Mouse (Mus musculus) cortical plate, adult 2 months (tissue): ENCODE data around the gene Dlk2. TPM values are rescaled to one million over a fixed set of nuclear protein-coding genes. Genes with fewer than 3 reads are reported as not detected.
A peak's percentile ranks its signal among the peaks of the same experiment; 100 is the strongest.

Source experiments
- H3K27ac ChIP-seq: fragments of 200-500 bp; 2 replicates; pipeline ENCODE4 v1.5.1; 2012; ENCODE audit warnings: low read length, control low read depth, inconsistent platforms; ENCODE audit not compliant: insufficient read depth
- H3K4me1 ChIP-seq: fragments of 200-500 bp; 2 replicates; pipeline ENCODE4 v1.6.1; 2011; ENCODE audit warnings: low read length; ENCODE audit not compliant: control insufficient read depth, insufficient read depth
- H3K4me3 ChIP-seq: fragments of 200-500 bp; 2 replicates; pipeline ENCODE4 v1.5.1; 2011; ENCODE audit warnings: mild to moderate bottlenecking, low read length, control low read depth; ENCODE audit not compliant: insufficient read depth
- CTCF ChIP-seq: fragments of 200-500 bp; IDR thresholded peaks from 2 replicates; pipeline ENCODE4 v1.5.1; 2011; ENCODE audit warnings: mild to moderate bottlenecking, control low read depth, low read length; ENCODE audit not compliant: insufficient read depth; ENCODE audit errors: extremely low read depth
- POLR2A ChIP-seq: fragments of 200-500 bp; IDR thresholded peaks from 2 replicates; pipeline ENCODE4 v1.6.1; 2011; ENCODE audit warnings: mild to moderate bottlenecking, low read length, control low read depth; ENCODE audit not compliant: insufficient read depth; ENCODE audit errors: extremely low read depth
- polyA plus RNA-seq: library from polyadenylated mRNA; depleted of rRNA; stranded (reverse); fragments of >200 nt; gene quantifications from 2 replicates; pipeline ENCODE4 v1.2.3, GENCODE M21; 2012; rRNA removed

Gene Dlk2
- 127 and 136 TPM in 2 replicates for polyA plus RNA-seq

GRCm38 (mm10) chr17:46297364-46298219 is at the start of gene Dlk2:
Gene Dlk2 (plus strand): TSS chr17:46297421.
- TF ChIP-seq POLR2A (peak; percentile 85), CTCF (no peak)
- peak within 1 kb of the TSS; percentile 59 for H3K4me3 ChIP-seq
- H3K27ac ChIP-seq = peak within 1 kb of the TSS; percentile 48
- 0 out of 2 replicates have a peak, but pooled peaks cover 2% of the 10 kb centered on the region for H3K4me1 ChIP-seq

DNA sequence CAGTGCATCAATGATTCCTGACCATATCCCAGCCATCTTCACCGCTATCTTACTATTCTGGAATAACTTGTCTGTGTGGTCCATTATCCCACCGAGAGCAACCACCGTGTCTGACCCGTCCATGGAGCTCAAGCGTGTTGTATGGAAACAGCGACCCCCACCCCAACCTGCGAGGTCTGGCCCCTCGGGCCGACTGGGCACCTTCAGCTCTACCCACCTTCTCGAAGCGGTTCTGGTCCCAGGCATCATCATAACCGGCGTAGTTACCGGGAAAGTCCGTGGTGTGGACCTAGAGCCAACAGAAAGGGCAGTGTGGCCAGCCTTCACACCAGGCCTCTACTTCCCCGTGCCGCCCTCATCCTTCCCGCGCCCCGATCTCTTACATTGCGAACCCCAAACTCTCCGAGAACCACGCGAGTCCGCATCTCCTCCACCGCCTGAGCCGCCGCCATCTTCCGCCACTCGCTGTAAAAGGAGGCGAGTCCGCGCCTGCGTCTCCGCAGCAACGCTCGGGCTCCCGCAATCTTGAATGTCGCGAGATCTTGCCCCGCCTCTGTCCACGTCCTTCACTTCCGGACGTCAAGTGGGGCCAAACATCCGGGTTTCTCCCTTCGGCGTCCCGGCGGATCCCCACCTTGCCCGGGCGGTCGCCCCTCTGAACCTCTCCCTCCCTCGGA is 49.6 kb upstream of the Dlk2 start, which contains the start of the genes Polr1c and Yipf3:
Polr1c (minus strand) TSS at position 543 of the 677 bp plus-strand sequence.
Yipf3 (plus strand) TSS at position 569 of the 677 bp plus-strand sequence.
- peaks cover 7% of the 10 kb centered on the region; the same call in 1 of the 2 replicates for H3K4me1 ChIP-seq
- TF ChIP-seq CTCF = no peak
- peak; percentile 88 for TF ChIP-seq POLR2A
- H3K4me3 ChIP-seq = peak within 1 kb of the TSS; percentile 78
- H3K27ac ChIP-seq = peak within 1 kb of the TSS; percentile 30

DNA sequence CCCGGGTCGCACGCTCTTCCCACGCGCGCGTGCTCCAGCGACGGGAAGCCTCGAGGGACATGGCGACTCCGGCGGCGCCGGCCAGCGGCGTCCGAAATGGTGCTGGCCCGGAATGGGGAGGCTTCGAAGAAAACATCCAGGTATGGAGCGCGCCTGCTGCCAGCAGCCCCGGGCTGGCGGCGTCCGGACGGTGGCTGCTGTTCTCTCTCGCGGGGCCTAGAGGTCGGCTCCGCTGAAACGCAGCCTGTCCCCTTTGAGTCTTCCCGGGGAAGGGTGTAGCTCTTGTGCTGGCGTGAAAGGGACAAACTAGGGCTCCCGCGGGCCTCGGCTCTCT is 49.1 kb upstream of the Dlk2 start:
- Histone ChIP-seq H3K27ac (peak overlapping the region; percentile 30), H3K4me3 (peak overlapping the region; percentile 78), H3K4me1 (peaks cover 7% of the 10 kb centered on the region; the same call in 1 of the 2 replicates)
- TF ChIP-seq POLR2A = no peak
- no peak for TF ChIP-seq CTCF

DNA sequence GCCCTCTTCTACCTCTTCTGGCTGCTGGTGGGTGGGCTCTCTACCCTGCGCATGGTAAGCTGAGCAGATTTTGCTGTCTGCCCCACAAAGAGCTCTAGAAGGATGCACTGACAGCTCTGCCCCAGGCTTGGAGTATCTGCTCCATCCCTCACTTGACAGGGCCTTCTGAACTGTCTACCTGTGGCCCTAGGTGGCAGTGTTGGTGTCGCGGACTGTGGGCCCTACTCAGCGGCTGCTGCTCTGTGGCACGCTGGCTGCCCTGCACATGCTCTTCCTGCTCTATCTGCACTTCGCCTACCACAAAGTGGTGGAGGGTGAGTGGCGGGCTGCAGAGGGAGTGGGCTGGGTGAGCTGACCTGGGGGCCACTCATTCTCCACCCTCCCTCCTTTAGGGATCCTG is 46.0 kb upstream of the Dlk2 start:
- no peak for TF ChIP-seq CTCF
- TF ChIP-seq POLR2A = no peak
- Histone ChIP-seq H3K4me3 (no peak overlapping the region), H3K4me1 (peaks cover 10% of the 10 kb centered on the region), H3K27ac (no peak overlapping the region)

DNA sequence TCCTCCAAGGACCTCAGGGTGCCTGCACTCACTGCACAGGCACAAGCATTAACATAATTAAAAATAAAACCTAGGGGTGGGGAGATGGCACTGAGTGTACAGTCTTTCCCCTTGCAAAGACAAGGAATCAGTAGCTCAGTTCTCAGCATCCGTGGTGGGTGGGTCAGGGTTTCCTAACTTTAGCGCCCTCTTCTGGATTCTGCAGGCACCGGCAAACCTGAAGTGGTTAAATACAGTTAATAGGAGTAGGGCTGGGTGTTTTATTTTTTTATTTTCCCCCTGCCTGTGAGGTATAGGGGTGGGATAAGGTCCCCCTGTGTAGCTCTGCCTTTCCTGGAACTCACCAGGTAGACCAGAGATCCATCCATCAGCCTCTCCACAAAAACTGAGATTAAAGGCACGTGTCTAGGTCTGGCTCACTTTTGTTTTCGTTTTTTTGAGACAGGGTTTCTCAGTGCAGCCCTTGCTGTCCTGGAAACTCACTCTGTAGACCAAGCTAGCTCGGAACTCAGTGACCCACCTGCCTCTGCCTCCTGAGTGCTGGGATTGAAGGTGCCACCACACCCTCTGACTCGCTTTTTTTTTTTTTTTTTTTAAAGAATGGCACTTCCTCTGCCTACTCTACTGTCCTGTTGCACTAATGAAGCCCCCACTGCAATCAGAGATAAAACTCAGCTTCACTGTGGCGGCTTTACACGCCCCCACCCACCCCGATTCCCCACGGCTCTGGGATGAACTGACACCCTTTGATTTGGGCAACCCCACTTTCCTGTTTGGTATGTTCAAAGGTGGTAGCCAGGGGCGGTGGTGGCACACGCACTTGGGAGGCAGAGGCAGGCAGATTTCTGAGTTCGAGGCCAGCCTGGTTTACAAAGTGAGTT is 44.4 kb upstream of the Dlk2 start:
- Histone ChIP-seq H3K4me3 (no peak overlapping the region; the same call in 1 of the 2 replicates), H3K27ac (no peak overlapping the region), H3K4me1 (peaks cover 4% of the 10 kb centered on the region)
- TF ChIP-seq CTCF (peak; percentile 32; the same call in 1 of the 2 replicates), POLR2A (peak; percentile 19; the same call in 1 of the 2 replicates)

DNA sequence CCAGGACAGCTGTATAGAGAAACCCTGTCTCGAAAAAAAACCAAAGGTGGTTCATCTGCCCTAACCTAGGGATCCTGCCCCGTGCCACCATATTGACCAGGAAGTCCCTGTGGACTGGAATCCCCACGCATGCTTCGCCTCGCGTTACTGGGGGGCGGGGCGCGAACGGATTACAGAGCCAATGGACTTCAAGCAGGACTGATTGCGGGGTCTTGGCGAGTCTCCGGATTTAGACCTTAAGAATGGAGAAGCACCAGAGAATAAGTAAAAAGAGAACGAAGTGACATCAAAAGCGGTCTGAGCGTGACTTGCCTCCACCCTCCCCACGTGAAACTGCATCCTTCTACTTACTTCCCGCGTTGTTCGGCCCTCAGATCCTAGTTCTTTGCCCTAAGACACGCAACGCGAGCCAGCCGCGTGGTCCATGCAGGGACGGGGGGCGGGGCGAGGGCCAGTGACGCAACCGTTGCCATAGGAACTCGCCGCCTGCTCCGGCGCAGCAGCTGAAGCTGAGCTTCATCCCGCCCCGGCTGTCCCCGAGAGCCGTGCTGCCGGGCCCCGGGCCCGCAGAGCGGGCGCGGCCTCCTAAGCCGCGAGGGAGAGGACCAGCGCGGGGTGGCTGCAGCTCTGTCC is 43.7 kb upstream of the Dlk2 start, which contains the start of gene Lrrc73:
Lrrc73 (plus strand) TSS at position 80 of the 633 bp plus-strand sequence.
- TF ChIP-seq POLR2A (peak; percentile 76), CTCF (no peak)
- Histone ChIP-seq H3K27ac (no peak within 1 kb of the TSS), H3K4me1 (peaks cover 4% of the 10 kb centered on the region), H3K4me3 (peak within 1 kb of the TSS; percentile 78)

DNA sequence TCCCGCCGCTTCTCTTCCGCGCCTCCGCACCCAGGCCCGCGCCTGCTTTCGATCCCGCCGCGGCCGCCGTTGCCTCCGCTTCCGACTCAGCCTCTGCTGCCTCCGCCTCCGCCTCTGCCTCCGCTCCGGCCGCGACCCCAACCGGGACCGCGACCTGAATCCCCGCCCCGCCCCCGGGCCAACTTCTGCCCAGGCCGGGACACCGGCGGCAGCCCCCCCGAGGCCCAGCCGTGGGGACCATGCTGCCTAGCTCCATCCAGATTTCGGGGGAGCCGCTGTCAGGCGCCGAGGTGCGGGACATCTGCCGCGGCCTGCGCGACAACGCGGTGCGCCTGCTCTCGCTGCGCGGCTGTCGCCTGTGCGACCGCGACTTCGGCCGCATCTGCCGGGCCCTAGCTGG is 43.1 kb upstream of the Dlk2 start:
- TF ChIP-seq POLR2A = no peak
- TF ChIP-seq CTCF = no peak
- H3K4me1 ChIP-seq = peaks cover 2% of the 10 kb centered on the region
- no peak overlapping the region for H3K27ac ChIP-seq
- H3K4me3 ChIP-seq = peak overlapping the region; percentile 78

DNA sequence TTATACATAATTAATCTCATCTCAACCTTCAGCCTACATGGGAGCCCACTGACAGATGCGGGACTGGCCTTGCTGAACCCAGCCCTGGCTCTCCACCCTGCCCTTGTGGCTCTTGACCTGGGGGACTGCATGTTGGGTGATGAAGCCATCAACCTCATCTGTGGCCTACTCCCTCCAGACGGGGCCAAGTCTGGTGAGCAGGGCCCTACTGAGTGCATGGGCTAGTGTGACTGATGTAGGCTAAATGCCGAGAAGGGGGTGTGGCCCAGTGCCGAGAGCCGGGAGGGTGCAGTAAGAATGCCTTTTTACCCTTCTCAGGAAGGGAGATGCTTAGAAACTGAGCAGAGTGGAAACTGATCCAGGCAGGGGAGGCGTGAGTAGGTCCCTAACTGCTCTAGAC is 42.1 kb upstream of the Dlk2 start:
- H3K4me3 ChIP-seq = peak overlapping the region; percentile 78

More for the DNA sequence above, 42.1 kb upstream of the Dlk2 start:
- TF ChIP-seq POLR2A = no peak
- no peak for TF ChIP-seq CTCF
- Histone ChIP-seq H3K4me1 (peaks cover 2% of the 10 kb centered on the region), H3K27ac (no peak overlapping the region)
